Comparison of ENCODE assay signal across 15 mouse cellular contexts in genomic region chr14:13022744-13023143, GRCm38 (mm10).
"Had no signal": no experiment of that assay in that cellular context is flagged by ENCODE, and none has a peak within 500 bp of the region (broad histone marks: within the 10 kb centered on the region; RNA-seq: fewer than 3 reads in every experiment).

No protein-coding gene starts in this region.

- DNase-seq: kidney, adult 9 months; kidney, postnatal 10 days; kidney, postnatal 4 days; left cerebral cortex, postnatal 4 days; lung, adult 2 months; lung, postnatal 36 days; right cerebral cortex, postnatal 25 days; thymus, adult 18-20 months; thymus, postnatal 25 days had no signal

- H3K27ac ChIP-seq: layer of hippocampus, adult 2 months; limb, embryonic 13.5 days; liver, embryonic 15.5 days; midbrain, embryonic 13.5 days; neural tube, embryonic 15.5 days; stomach, postnatal 0 days had no signal

- H3K4me1 ChIP-seq: limb, embryonic 13.5 days; liver, embryonic 15.5 days; midbrain, embryonic 13.5 days; neural tube, embryonic 15.5 days had no signal

- H3K4me3 ChIP-seq: layer of hippocampus, adult 2 months; limb, embryonic 13.5 days; liver, embryonic 15.5 days; midbrain, embryonic 13.5 days; neural tube, embryonic 15.5 days had no signal
